ENCODE assay signal across 28 mouse cellular contexts in the genomic region with DNA sequence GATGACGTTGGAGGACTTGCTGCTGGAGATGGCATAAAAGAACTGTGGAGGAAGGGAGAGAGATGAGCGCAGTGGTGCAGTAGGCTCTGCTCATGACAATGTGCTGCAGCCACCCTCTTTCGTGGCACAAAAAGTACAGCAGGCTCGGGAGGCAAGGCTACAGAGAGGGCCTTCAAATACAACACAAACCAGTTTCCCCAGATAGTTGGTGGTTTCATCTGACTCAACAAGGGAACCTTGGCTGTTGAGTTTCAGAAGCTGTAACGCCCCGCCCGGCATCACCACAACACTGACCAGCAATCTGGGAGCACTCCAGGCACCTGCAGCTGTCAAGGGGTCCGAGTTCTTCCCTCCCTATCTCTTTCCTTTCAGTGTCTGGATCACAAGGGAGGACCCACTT. TPM values are rescaled to one million over a fixed set of nuclear protein-coding genes. Genes with fewer than 3 reads are reported as not detected.
DNase-seq lines count a peak whose midpoint lies in the region; ATAC-seq lines count a peak whose summit lies in the region.
"Had no signal": no experiment of that assay in that cellular context is flagged by ENCODE, and none has a peak within 500 bp of the region (broad histone marks: within the 10 kb centered on the region; RNA-seq: fewer than 3 reads in every experiment).

No protein-coding gene starts in this region.

- H3K9ac ChIP-seq in intestine, embryonic 16.5 days (ENCODE audit: low read depth, low read length) = no peak overlapping the region
- H3K9ac ChIP-seq: embryonic facial prominence, embryonic 13.5 days; embryonic facial prominence, embryonic 15.5 days; forebrain, embryonic 12.5 days had no signal

- no peak overlapping the region for H3K4me3 ChIP-seq in heart, embryonic 10.5 days
- H3K4me3 ChIP-seq in megakaryocyte, embryonic 14.5 days (replicated peaks) = peak overlapping the region; percentile 10
- no peak overlapping the region for H3K4me3 ChIP-seq in intestine, embryonic 16.5 days (ENCODE audit: low read length)
- H3K4me3 ChIP-seq: embryonic facial prominence, embryonic 13.5 days; embryonic facial prominence, embryonic 15.5 days; erythroblast, embryonic 14.5 days; forebrain, embryonic 10.5 days; forebrain, embryonic 12.5 days had no signal

- H3K4me2 ChIP-seq in intestine, embryonic 16.5 days (ENCODE audit: low read depth, low read length) = no peak overlapping the region
- H3K4me2 ChIP-seq: embryonic facial prominence, embryonic 13.5 days; embryonic facial prominence, embryonic 15.5 days; forebrain, embryonic 12.5 days had no signal

- H3K4me1 ChIP-seq in heart, embryonic 10.5 days = no peaks in the 10 kb centered on the region
- no peaks in the 10 kb centered on the region for H3K4me1 ChIP-seq in megakaryocyte, embryonic 14.5 days
- peaks cover 10% of the 10 kb centered on the region; the same call in 1 of the 2 replicates for H3K4me1 ChIP-seq in intestine, embryonic 16.5 days (ENCODE audit: control insufficient read depth, insufficient read depth, low read length)
- H3K4me1 ChIP-seq: embryonic facial prominence, embryonic 13.5 days; embryonic facial prominence, embryonic 15.5 days; forebrain, embryonic 10.5 days; forebrain, embryonic 12.5 days had no signal

- H3K9me3 ChIP-seq in heart, embryonic 10.5 days = no peaks in the 10 kb centered on the region
- no peaks in the 10 kb centered on the region for H3K9me3 ChIP-seq in megakaryocyte, embryonic 14.5 days
- no peaks in the 10 kb centered on the region for H3K9me3 ChIP-seq in intestine, embryonic 16.5 days (ENCODE audit: control insufficient read depth, low read length)
- H3K9me3 ChIP-seq: embryonic facial prominence, embryonic 13.5 days; embryonic facial prominence, embryonic 15.5 days; forebrain, embryonic 10.5 days; forebrain, embryonic 12.5 days had no signal

- no peak for ATAC-seq in megakaryocyte, adult 5-6 weeks (ENCODE audit: poor library complexity, severe bottlenecking)
- ATAC-seq in intestine, embryonic 16.5 days = no peak
- ATAC-seq: forebrain, embryonic 14.5 days had no signal

- WGBS in heart, embryonic 10.5 days = 93% methylated on average over 8 of the region's 8 CpGs
- 89% methylated on average over 8 of the region's 8 CpGs for WGBS in intestine, embryonic 16.5 days

- H3K36me3 ChIP-seq in heart, embryonic 10.5 days = peaks cover 75% of the 10 kb centered on the region
- H3K36me3 ChIP-seq in megakaryocyte, embryonic 14.5 days (replicated peaks; ENCODE audit: low read length) = peaks cover 97% of the 10 kb centered on the region
- H3K36me3 ChIP-seq in intestine, embryonic 16.5 days (ENCODE audit: control insufficient read depth, insufficient read depth, low read length) = peaks cover 18% of the 10 kb centered on the region; the same call in 1 of the 2 replicates

- no peaks in the 10 kb centered on the region for H3K27me3 ChIP-seq in heart, embryonic 10.5 days (ENCODE audit: insufficient read depth, poor library complexity, severe bottlenecking)
- no peaks in the 10 kb centered on the region for H3K27me3 ChIP-seq in megakaryocyte, embryonic 14.5 days (replicated peaks)
- no peaks in the 10 kb centered on the region for H3K27me3 ChIP-seq in intestine, embryonic 16.5 days (replicated peaks; ENCODE audit: control insufficient read depth, insufficient read depth, low read length)
- H3K27me3 ChIP-seq: embryonic facial prominence, embryonic 13.5 days; embryonic facial prominence, embryonic 15.5 days; forebrain, embryonic 12.5 days had no signal

- peak; percentile 62 for DNase-seq in heart, embryonic 10.5 days (ENCODE audit: low spot score)
- no peak for DNase-seq in heart, postnatal 4 days
- DNase-seq in urinary bladder, adult 2 months (ENCODE audit: low spot score) = peak; percentile 10
- no peak for DNase-seq in urinary bladder, postnatal 36 days (ENCODE audit: low spot score in 2 of 2)
- DNase-seq: adrenal gland, adult 2 months; adrenal gland, postnatal 10 days; adrenal gland, postnatal 25 days; cerebellum, adult 11 months; cerebellum, adult 18-20 months; cerebellum, adult 8-10 months; cerebellum, adult 9-11 months; cerebellum, postnatal 14 days; cerebellum, postnatal 36 days; embryo, embryonic 11 days had no signal

- H3K27ac ChIP-seq in heart, embryonic 10.5 days = no peak overlapping the region
- H3K27ac ChIP-seq in intestine, embryonic 16.5 days (ENCODE audit: low read length) = no peak overlapping the region
- H3K27ac ChIP-seq: embryonic facial prominence, embryonic 13.5 days; embryonic facial prominence, embryonic 15.5 days; forebrain, embryonic 10.5 days; forebrain, embryonic 12.5 days had no signal

RNA-seq across cellular contexts. Expression of a gene that starts 32.0 kb away (rescaled TPM):
- polyA plus RNA-seq in heart, embryonic 10.5 days (2016; fragmentation: Nextera tagmentation; extraction: Ambion mirVana) = 57.3 and 133 TPM in 2 replicates
- 10 to 100 TPM; 55.6 to 60.6 TPM for total RNA-seq in heart, postnatal 4 days (2021)
- polyA plus RNA-seq in megakaryocyte, embryonic 14.5 days (2012; ENCODE audit: insufficient read depth, low replicate concordance) = not detected in 2 replicates
- total RNA-seq in megakaryocyte, adult 5-6 weeks (2015) = not detected in 2 replicates
- total RNA-seq in megakaryocyte, adult 5-6 weeks (2017) = 0.08 TPM in 1 of 2 replicates, not detected in the other
- 4.4 and 5.5 TPM in 2 replicates for polyA plus RNA-seq in urinary bladder, adult 2 months (2012; rRNA removed)
- 12.5 and 13.6 TPM in 2 replicates for polyA plus RNA-seq in intestine, embryonic 16.5 days (2015; fragmentation: Nextera tagmentation; extraction: Ambion mirVana)
- polyA plus RNA-seq: erythroblast, embryonic 14.5 days had no signal

RNA-seq across cellular contexts. Expression of a gene that starts 32.6 kb away (rescaled TPM):
- polyA plus RNA-seq in heart, embryonic 10.5 days (2016; fragmentation: Nextera tagmentation; extraction: Ambion mirVana) = 31.7 and 37.8 TPM in 2 replicates
- 10 to 100 TPM; 17.8 to 22.7 TPM for total RNA-seq in heart, postnatal 4 days (2021)
- 0.97 and 1.8 TPM in 2 replicates for polyA plus RNA-seq in megakaryocyte, embryonic 14.5 days (2012; ENCODE audit: insufficient read depth, low replicate concordance)
- 6.8 and 8.3 TPM in 2 replicates for total RNA-seq in megakaryocyte, adult 5-6 weeks (2015)
- 8.4 and 21.0 TPM in 2 replicates for total RNA-seq in megakaryocyte, adult 5-6 weeks (2017)
- 10.4 and 11.5 TPM in 2 replicates for polyA plus RNA-seq in urinary bladder, adult 2 months (2012; rRNA removed)
- 93.4 and 103 TPM in 2 replicates for polyA plus RNA-seq in intestine, embryonic 16.5 days (2015; fragmentation: Nextera tagmentation; extraction: Ambion mirVana)

RNA-seq across cellular contexts. Expression of a gene that starts 43.4 kb away (rescaled TPM):
- polyA plus RNA-seq in heart, embryonic 10.5 days (2016; fragmentation: Nextera tagmentation; extraction: Ambion mirVana) = 0.06 TPM in 1 of 2 replicates, not detected in the other
- not detected for total RNA-seq in heart, postnatal 4 days (2021)
- not detected in 2 replicates for polyA plus RNA-seq in megakaryocyte, embryonic 14.5 days (2012; ENCODE audit: insufficient read depth, low replicate concordance)
- 1.5 and 4.2 TPM in 2 replicates for total RNA-seq in megakaryocyte, adult 5-6 weeks (2015)
- total RNA-seq in megakaryocyte, adult 5-6 weeks (2017) = 0.57 and 2.6 TPM in 2 replicates
- 0.29 and 0.78 TPM in 2 replicates for polyA plus RNA-seq in urinary bladder, adult 2 months (2012; rRNA removed)
- 1.4 and 1.6 TPM in 2 replicates for polyA plus RNA-seq in intestine, embryonic 16.5 days (2015; fragmentation: Nextera tagmentation; extraction: Ambion mirVana)
- total RNA-seq: adrenal gland, adult 2 months; adrenal gland, postnatal 25 days; common myeloid progenitor, adult 5-6 weeks had no signal
- polyA plus RNA-seq: brain, embryonic 14.5 days; embryonic facial prominence, embryonic 11.5 days; erythroblast, embryonic 14.5 days had no signal

RNA-seq across cellular contexts. Expression of a gene that starts 43.4 kb away (rescaled TPM):
- 0.98 TPM in 1 of 2 replicates, not detected in the other for polyA plus RNA-seq in heart, embryonic 10.5 days (2016; fragmentation: Nextera tagmentation; extraction: Ambion mirVana)
- total RNA-seq in heart, postnatal 4 days (2021) = under 1 TPM; 0.16 to 0.29 TPM
- 0.89 TPM in 1 of 2 replicates, not detected in the other for polyA plus RNA-seq in megakaryocyte, embryonic 14.5 days (2012; ENCODE audit: insufficient read depth, low replicate concordance)
- 0.07 and 0.25 TPM in 2 replicates for total RNA-seq in megakaryocyte, adult 5-6 weeks (2015)
- total RNA-seq in megakaryocyte, adult 5-6 weeks (2017) = not detected in 2 replicates
- 0.04 TPM in 1 of 2 replicates, not detected in the other for polyA plus RNA-seq in urinary bladder, adult 2 months (2012; rRNA removed)
- 45.2 and 67.0 TPM in 2 replicates for polyA plus RNA-seq in intestine, embryonic 16.5 days (2015; fragmentation: Nextera tagmentation; extraction: Ambion mirVana)
- total RNA-seq: adrenal gland, postnatal 25 days had no signal
- polyA plus RNA-seq: adrenal gland, adult 2 months; C2C12; embryonic facial prominence, embryonic 11.5 days; embryonic facial prominence, embryonic 13.5 days; embryonic facial prominence, embryonic 15.5 days; erythroblast, embryonic 14.5 days; forebrain, embryonic 10.5 days; forebrain, embryonic 12.5 days; forebrain, embryonic 14.5 days had no signal

RNA-seq across cellular contexts. Expression of a gene that starts 53.3 kb away (rescaled TPM):
- polyA plus RNA-seq in heart, embryonic 10.5 days (2016; fragmentation: Nextera tagmentation; extraction: Ambion mirVana) = not detected in 2 replicates
- total RNA-seq in heart, postnatal 4 days (2021) = not detected
- polyA plus RNA-seq in megakaryocyte, embryonic 14.5 days (2012; ENCODE audit: insufficient read depth, low replicate concordance) = not detected in 2 replicates
- not detected in 2 replicates for total RNA-seq in megakaryocyte, adult 5-6 weeks (2015)
- total RNA-seq in megakaryocyte, adult 5-6 weeks (2017) = not detected in 2 replicates
- not detected in 2 replicates for polyA plus RNA-seq in urinary bladder, adult 2 months (2012; rRNA removed)
- 0.04 TPM in 1 of 2 replicates, not detected in the other for polyA plus RNA-seq in intestine, embryonic 16.5 days (2015; fragmentation: Nextera tagmentation; extraction: Ambion mirVana)
- total RNA-seq: adrenal gland, adult 2 months; adrenal gland, postnatal 10 days; adrenal gland, postnatal 25 days; adrenal gland, postnatal 4 days; common myeloid progenitor, adult 5-6 weeks had no signal
- polyA plus RNA-seq: adrenal gland, adult 2 months; brain, embryonic 14.5 days; C2C12; embryonic facial prominence, embryonic 13.5 days; erythroblast, embryonic 14.5 days; forebrain, embryonic 10.5 days; forebrain, embryonic 12.5 days; forebrain, embryonic 14.5 days had no signal

Comparison
In these comparisons a context has a peak if more than half of its experiments do, and no peak if none do; other contexts are left out.
1. DNase-seq: peak in heart, embryonic 10.5 days (single experiment) and urinary bladder, adult 2 months (single experiment); none in heart, postnatal 4 days (single experiment) and urinary bladder, postnatal 36 days (0 of 2).